Mouse (Mus musculus) midbrain, embryonic 16.5 days (tissue): ENCODE measurements around the gene Spag7. TPM values are rescaled to one million over a fixed set of nuclear protein-coding genes. Genes with fewer than 3 reads are reported as not detected.

Experiments
- ATAC-seq: fragments of 200-750 bp; cut with Nextera tagmentation; 2 replicates; pipeline ENCODE4 v1.8.0; 2017; ENCODE audit warnings: moderate TSS enrichment
- H3K27ac ChIP-seq: fragments of 300-500 bp; sonication (generic); 2 replicates; pipeline ENCODE4 v1.5.1; 2014; ENCODE audit warnings: mild to moderate bottlenecking, low read length, mixed read lengths
- H3K27me3 ChIP-seq: fragments of 300-500 bp; sonication (generic); 2 replicates; pipeline ENCODE4 v1.6.1; 2014; ENCODE audit warnings: low read depth, low read length, mixed read lengths; ENCODE audit not compliant: control insufficient read depth, insufficient read depth
- H3K36me3 ChIP-seq: fragments of 300-500 bp; sonication (generic); 2 replicates; pipeline ENCODE4 v1.6.1; 2014; ENCODE audit warnings: mild to moderate bottlenecking, low read length, moderate library complexity, mixed read lengths; ENCODE audit not compliant: control insufficient read depth, insufficient read depth
- H3K4me1 ChIP-seq: fragments of 300-500 bp; sonication (generic); 2 replicates; pipeline ENCODE4 v1.6.1; 2014; ENCODE audit warnings: mild to moderate bottlenecking, low read length, mixed read lengths; ENCODE audit not compliant: control insufficient read depth, insufficient read depth
- H3K4me2 ChIP-seq: fragments of 300-500 bp; sonication (generic); 2 replicates; pipeline ENCODE4 v1.6.1; 2014; ENCODE audit warnings: mild to moderate bottlenecking, low read length, mixed read lengths
- H3K4me3 ChIP-seq: fragments of 300-500 bp; sonication (generic); 2 replicates; pipeline ENCODE4 v1.5.1; 2014; ENCODE audit warnings: low read depth, mild to moderate bottlenecking, low read length, moderate library complexity, mixed read lengths
- H3K9ac ChIP-seq: fragments of 300-500 bp; sonication (generic); 2 replicates; pipeline ENCODE4 v1.6.1; 2014; ENCODE audit warnings: low read depth, low read length, mixed read lengths
- H3K9me3 ChIP-seq: fragments of 300-500 bp; sonication (generic); replicated peaks from 2 replicates; pipeline ENCODE4 v1.6.1; 2014; ENCODE audit warnings: mild to moderate bottlenecking, low read length, mixed read lengths; ENCODE audit not compliant: control insufficient read depth, poor library complexity, severe bottlenecking
- WGBS: fragments of 180-500 bp; shearing (Covaris S2); extraction: QIAGEN DNeasy Blood & Tissue Kit; methylation state at CpG from one replicate; pipeline ENCODE4 v1.1.7; 2014; 5-methylcytosine and 5-hydroxymethylcytosine counted together
- polyA plus RNA-seq: library from polyadenylated mRNA; unstranded; fragments of >200 nt; fragmentation: Nextera tagmentation; extraction: Ambion mirVana; gene quantifications from 2 replicates; pipeline ENCODE4 v1.2.1, GENCODE M21; 2015

The Spag7 gene
- polyA plus RNA-seq: 151 and 157 TPM in 2 replicates

- ATAC-seq: peak; percentile 96
- H3K4me2 ChIP-seq: peak within 1 kb of the TSS; percentile 79
- H3K27ac ChIP-seq: peak within 1 kb of the TSS; percentile 97
- no peaks in the 10 kb centered on the region for H3K27me3 ChIP-seq
- peaks cover 22% of the 10 kb centered on the region for H3K4me1 ChIP-seq
- no peaks in the 10 kb centered on the region for H3K9me3 ChIP-seq
- H3K9ac ChIP-seq: peak within 1 kb of the TSS; percentile 62
- peak within 1 kb of the TSS; percentile 57 for H3K4me3 ChIP-seq
- under 1% methylated on average over 44 of the region's 44 CpGs for WGBS
- peaks cover 8% of the 10 kb centered on the region for H3K36me3 ChIP-seq
Measured at GRCm38 (mm10) chr11:70668771-70669505, at the start of gene Spag7. Gene Spag7 (minus strand): TSS chr11:70669416.

- Histone ChIP-seq H3K27ac (no peak overlapping the region), H3K9me3 (no peaks in the 10 kb centered on the region), H3K36me3 (peaks cover 40% of the 10 kb centered on the region), H3K27me3 (no peaks in the 10 kb centered on the region), H3K4me3 (no peak overlapping the region), H3K4me2 (no peak overlapping the region), H3K4me1 (no peaks in the 10 kb centered on the region), H3K9ac (no peak overlapping the region)
- WGBS: 79% methylated on average over 5 of the region's 5 CpGs
- no peak for ATAC-seq
Measured at GRCm38 (mm10) chr11:70718481-70718880, 49.3 kb upstream of the Spag7 start.

GRCm38 (mm10) chr11:70715832-70716231 lies 46.6 kb upstream of the Spag7 start:
- Histone ChIP-seq H3K36me3 (peaks cover 45% of the 10 kb centered on the region), H3K27ac (no peak overlapping the region), H3K4me1 (no peaks in the 10 kb centered on the region), H3K4me2 (no peak overlapping the region), H3K27me3 (no peaks in the 10 kb centered on the region), H3K9ac (no peak overlapping the region), H3K9me3 (no peaks in the 10 kb centered on the region), H3K4me3 (no peak overlapping the region)
- 78% methylated on average over 6 of the region's 6 CpGs for WGBS
- ATAC-seq: no peak

- Histone ChIP-seq H3K36me3 (peaks cover 35% of the 10 kb centered on the region), H3K9ac (no peak overlapping the region), H3K4me2 (no peak overlapping the region), H3K27me3 (no peaks in the 10 kb centered on the region), H3K4me3 (no peak overlapping the region), H3K27ac (no peak overlapping the region), H3K9me3 (no peaks in the 10 kb centered on the region), H3K4me1 (no peaks in the 10 kb centered on the region)
- 90% methylated on average over 6 of the region's 6 CpGs for WGBS
- ATAC-seq: no peak
Measured at GRCm38 (mm10) chr11:70713222-70713621, 44.0 kb upstream of the Spag7 start.

GRCm38 (mm10) chr11:70711026-70711425 lies 41.8 kb upstream of the Spag7 start:
- no peak for ATAC-seq
- Histone ChIP-seq H3K4me3 (no peak overlapping the region), H3K9ac (no peak overlapping the region), H3K27me3 (no peaks in the 10 kb centered on the region), H3K4me1 (no peaks in the 10 kb centered on the region), H3K4me2 (no peak overlapping the region), H3K27ac (no peak overlapping the region), H3K36me3 (peaks cover 26% of the 10 kb centered on the region), H3K9me3 (no peaks in the 10 kb centered on the region)
- WGBS: 94% methylated on average over 10 of the region's 10 CpGs

- WGBS: 92% methylated on average over 3 of the region's 3 CpGs
- H3K36me3 ChIP-seq: peaks cover 20% of the 10 kb centered on the region
- no peak for ATAC-seq
Measured at GRCm38 (mm10) chr11:70706127-70706526, 36.9 kb upstream of the Spag7 start.

GRCm38 (mm10) chr11:70702781-70703180 lies 33.6 kb upstream of the Spag7 start:
- no peak overlapping the region for H3K27ac ChIP-seq
- 0 out of 2 replicates have a peak overlapping the region, but pooled peaks have one; percentile 38 for H3K9ac ChIP-seq
- H3K4me1 ChIP-seq: peaks cover 20% of the 10 kb centered on the region
- no peak for ATAC-seq
- no peak overlapping the region for H3K4me3 ChIP-seq
- H3K4me2 ChIP-seq: peak overlapping the region; percentile 77; the same call in 1 of the 2 replicates
- H3K9me3 ChIP-seq: no peaks in the 10 kb centered on the region
- no peaks in the 10 kb centered on the region for H3K27me3 ChIP-seq
- WGBS: 82% methylated on average over 6 of the region's 6 CpGs
- H3K36me3 ChIP-seq: peaks cover 11% of the 10 kb centered on the region

More at GRCm38 (mm10) chr11:70706127-70706526, 36.9 kb upstream of the Spag7 start:
- no peaks in the 10 kb centered on the region for H3K27me3 ChIP-seq
- H3K4me3 ChIP-seq: no peak overlapping the region
- no peak overlapping the region for H3K27ac ChIP-seq
- no peak overlapping the region for H3K9ac ChIP-seq
- H3K9me3 ChIP-seq: no peaks in the 10 kb centered on the region
- H3K4me1 ChIP-seq: peaks cover 16% of the 10 kb centered on the region
- H3K4me2 ChIP-seq: no peak overlapping the region

GRCm38 (mm10) chr11:70701984-70702733 lies 32.9 kb upstream of the Spag7 start:
- no peak for ATAC-seq
- Histone ChIP-seq H3K9ac (0 out of 2 replicates have a peak overlapping the region, but pooled peaks have one; percentile 38), H3K27ac (no peak overlapping the region), H3K36me3 (peaks cover 11% of the 10 kb centered on the region), H3K27me3 (no peaks in the 10 kb centered on the region), H3K4me1 (peaks cover 20% of the 10 kb centered on the region), H3K4me2 (peak overlapping the region; percentile 77), H3K4me3 (peak overlapping the region; percentile 76; the same call in 1 of the 2 replicates), H3K9me3 (no peaks in the 10 kb centered on the region)
- 83% methylated on average over 6 of the region's 6 CpGs for WGBS
